Mouse (Mus musculus): Measurements from ENCODE around the gene Gpatch8. TPM values are rescaled to one million over a fixed set of nuclear protein-coding genes. Genes with fewer than 3 reads are reported as not detected.
A peak's percentile ranks its signal among the peaks of the same experiment; 100 is the strongest.

Gene Gpatch8
- total RNA-seq, 2 experiments from 2014 or later = 18.0 to 21.9 TPM

DNA sequence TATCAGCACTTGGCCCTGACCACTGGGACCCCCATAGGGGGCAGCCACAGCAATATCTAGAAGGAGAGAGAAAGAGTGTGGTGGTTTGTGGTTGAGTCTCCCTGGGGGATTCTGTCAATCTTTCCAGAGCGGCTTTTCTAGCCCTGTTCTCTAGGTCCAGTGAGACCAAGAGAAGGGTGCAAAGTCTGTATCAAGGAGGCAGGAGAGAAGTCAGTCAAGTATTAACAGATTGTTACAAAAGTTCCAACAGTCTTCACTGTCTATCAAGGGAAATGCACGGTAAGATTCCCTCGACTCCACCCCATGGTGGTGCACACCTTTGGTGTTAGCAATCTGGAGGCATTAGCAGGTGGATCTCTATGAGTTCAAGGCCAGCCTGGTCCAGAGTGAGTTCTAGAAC, 94.4 kb downstream of the Gpatch8 start:
- intact Hi-C loops (cut with DNase I) = no loop called here
- DNase-seq = no peak

DNA sequence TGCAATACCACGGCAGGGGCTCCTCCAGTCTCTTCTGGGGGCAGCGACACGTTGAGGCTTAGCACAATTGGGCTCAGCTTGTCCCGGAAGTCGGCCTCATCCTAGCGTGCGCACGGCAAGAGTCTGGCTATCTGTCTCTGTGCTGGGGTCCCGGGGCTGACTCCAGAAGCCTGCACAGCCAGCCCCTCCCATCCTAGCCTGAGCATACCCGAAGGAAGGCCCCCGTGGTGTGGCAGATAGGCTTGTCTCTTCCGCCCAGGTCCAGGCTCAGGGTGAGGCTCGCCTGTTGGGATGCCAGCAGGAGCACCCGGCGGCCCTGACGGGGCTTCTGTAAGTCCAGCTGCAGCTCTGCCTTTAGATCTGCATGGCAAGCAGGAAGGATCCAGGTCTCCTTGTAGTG, 95.7 kb downstream of the Gpatch8 start:
- DNase-seq = no peak
- intact Hi-C loops (cut with DNase I) = no loop called here

DNA sequence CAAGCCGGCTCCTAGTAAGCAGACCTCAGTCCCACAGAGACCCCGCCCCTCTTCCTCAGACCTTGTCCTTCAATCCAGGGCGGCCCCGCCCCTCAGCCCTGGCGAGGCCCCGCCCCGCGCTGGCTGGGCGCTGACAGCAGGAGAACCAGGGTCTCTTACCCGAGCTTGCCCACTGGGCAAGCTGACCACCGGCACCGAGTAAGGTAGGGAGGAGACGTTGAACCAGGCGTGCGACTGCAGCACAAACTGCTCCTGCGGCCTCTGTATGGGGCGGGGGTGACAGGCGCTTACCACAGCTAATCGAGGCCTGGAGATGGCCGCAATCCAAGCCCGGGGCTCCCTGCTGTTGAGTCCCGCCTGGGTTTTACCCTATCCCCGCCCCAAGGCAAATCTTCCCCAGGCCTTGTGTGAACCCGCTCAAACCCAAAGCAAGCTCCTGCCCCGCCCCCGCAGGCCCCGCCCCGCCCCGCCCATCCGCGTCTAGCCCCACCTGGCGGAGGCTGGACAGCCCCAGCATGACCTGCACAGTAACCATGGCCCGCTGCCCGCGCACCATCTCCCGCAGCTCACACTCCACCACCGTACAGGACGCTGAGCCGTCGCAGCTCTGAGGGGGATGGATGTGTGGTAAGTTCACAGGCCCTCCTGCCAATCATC, 100.3 kb downstream of the Gpatch8 start:
- peak; percentile 67 to 69 for DNase-seq
- intact Hi-C loops (cut with DNase I) = no loop called here

DNA sequence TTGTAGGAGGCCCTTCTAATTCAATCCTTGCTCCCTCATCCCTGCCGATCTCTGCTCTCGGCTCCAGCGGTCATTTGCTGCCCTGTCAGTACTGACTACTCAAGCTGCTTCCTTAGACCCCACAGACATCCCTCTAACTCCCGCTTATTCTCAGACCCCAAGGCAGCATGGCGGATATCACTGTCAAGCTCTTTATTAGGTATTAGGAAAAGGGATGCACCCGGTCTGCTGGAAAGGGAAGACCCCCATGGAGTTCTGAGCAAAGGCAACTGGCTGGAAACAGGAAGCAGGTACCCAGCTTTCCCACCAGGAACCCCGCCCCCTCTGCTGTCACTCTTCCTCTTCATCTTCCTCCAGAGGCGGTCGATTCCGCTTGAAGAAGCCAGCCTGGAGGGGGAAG, 103.1 kb downstream of the Gpatch8 start:
- DNase-seq = no peak
- intact Hi-C loops (cut with DNase I) = no loop called here

DNA sequence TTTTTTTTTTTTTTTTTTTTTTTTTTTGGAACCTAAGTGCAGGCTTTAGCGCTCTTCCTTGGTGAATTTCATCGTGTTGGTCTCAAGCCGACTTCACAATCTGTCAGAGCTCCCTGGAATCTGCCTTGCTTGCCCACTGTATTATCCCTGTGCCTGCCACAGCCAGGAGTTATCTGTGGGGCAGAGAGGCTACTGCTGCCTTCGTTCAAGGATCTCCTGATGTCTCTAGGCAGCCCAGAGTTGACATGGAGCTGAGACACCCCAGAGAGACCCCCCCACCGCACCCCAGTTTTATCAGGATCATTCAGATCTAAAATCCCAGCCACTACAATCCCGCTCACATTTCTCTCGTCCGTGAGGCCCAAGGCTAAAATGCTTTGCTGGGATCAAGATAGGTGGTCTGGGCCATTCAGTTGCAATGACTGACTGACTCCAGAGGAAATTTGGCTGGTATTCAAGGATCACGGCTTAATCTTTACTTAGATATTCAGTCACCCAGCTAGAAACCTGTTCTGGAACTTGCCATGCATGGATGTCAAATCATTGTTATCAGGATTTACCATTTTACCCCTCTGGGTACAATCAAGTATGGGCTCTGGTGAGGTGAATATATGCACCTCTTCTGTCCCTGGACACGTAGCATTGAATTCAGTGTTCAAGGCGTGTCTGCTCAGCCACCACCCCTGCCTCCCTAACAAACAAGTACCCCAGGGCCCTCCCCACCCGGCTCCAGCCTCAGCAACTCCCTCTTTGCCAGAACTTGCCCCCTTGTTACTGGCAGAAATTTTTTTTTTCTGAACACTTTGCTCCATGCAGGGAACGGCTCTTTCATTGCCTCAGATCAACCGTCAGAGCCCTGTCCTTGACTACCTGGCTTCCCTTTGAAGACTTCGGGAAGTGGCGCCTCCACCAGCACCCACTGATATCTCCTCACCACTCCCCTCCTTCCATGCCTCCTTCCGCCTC, 106.9 kb downstream of the Gpatch8 start:
- intact Hi-C loops (cut with DNase I) = no loop called here
- no peak for DNase-seq

DNA sequence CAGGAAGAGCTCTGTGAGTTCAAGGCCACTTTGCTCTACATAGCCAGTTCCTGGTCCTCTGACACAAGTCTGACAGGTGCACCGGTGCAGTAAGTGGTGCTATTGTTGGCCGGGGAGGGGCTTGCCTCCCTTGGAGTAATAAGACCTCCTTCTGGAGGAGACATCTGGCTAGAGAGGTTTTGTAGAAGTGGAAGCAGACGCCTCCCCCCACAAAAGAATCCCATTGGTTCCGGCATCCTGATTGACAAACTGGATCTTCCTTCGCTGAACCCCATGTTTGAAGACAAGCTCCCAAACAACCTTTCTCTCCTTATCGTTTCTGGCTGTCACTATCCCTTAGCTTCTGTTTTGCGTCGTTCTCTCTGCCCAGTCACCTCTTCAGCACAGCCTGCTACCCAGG, 107.9 kb downstream of the Gpatch8 start:
- no peak for DNase-seq
- intact Hi-C loops (cut with DNase I) = no loop called here

DNA sequence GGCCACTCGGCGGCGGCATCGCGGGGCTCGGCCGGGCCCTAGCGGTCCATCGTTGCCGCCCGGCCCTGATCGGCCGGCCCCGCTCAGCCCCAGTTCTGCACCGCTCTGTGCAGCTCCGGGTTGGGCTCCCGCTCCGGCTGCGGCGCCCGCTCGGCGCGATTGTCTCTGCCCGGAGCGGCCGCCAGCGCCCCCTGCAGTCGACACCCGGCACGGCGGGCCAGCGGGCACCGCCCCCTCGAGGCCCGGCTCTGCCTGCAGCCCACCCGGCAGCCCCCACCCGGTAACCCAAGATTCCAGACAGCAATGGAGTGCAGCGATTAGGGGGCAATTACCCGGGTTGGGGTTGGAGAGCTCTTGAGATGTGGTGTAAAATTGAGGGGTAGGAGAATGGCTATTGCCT, 108.7 kb downstream of the Gpatch8 start, which contains the start of gene Fam171a2:
Fam171a2 (minus strand) TSS at position 186 of the 400 bp plus-strand sequence.
- DNase-seq = peak; percentile 87 to 89
- intact Hi-C loops (cut with DNase I) = no loop called here

DNA sequence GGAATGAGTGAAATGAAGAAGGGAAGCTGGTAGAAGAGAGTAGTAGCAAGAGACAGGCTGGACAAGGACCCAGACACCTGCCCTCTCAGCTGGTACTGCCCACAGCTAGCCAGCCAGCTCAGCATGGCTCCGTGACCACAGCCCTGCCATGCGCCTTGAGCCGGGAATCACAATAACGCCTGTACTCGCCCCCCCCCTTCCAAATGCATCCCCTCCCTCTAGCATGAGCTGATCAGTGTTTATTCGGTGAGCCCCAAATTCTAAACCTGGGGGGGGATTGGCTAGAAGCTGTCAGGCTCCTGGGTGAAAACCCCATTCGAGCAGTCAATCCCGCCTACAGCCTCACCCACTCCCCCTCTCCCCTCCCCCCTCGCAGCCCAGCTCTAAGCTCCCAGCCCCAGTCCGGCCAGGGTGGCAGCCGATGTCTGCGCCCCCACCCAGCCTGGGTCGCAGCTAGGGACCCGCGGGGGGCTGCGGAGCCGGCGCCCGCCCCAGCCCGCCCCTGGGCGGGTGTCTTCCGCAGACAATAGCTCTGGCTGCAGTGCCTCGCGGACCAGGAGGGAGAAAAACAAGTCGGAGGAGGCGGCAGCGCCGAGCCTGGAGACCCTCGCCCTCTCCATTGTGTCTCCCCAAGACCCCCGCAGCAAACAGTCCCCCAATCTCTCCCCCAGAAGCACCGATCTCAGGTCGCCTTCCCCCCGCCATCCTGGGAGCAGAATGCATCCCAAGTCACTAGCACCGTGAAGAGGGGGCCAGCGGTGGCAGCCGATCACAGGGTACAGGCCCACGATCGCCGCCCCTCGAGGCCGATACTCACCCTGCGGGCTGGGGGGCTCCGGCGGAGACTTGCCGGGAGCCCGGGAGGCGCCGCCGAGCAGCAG, 109.4 kb downstream of the Gpatch8 start:
- intact Hi-C loops (cut with DNase I) = no loop called here
- peak; percentile 45 to 58 for DNase-seq

DNA sequence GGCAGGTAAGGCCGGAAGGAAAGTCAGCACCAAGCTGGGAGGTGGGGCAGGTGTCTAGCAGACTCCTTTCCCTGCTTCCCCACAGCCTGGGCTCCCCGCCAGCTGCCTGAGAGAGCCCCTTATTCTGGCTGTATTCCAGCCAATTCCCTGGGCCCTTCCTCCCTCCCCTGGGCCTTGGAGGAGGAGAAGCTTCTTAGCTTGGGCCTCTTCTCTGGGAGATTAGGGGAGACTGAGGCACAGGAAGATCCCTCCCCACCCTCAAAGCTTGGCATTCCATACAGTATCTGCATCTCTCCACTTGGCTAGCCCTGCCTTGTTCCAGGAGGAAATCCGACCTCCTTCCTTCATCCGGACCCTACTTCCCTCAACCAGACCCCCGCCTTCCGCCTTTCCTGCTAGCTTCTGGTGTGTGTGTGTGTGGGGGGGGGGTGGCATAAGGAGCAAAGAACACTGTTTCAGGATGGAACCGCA, 110.3 kb downstream of the Gpatch8 start:
- intact Hi-C loops (cut with DNase I) = no loop called here
- DNase-seq = peak in 1 of 2 experiments; percentile 50

DNA sequence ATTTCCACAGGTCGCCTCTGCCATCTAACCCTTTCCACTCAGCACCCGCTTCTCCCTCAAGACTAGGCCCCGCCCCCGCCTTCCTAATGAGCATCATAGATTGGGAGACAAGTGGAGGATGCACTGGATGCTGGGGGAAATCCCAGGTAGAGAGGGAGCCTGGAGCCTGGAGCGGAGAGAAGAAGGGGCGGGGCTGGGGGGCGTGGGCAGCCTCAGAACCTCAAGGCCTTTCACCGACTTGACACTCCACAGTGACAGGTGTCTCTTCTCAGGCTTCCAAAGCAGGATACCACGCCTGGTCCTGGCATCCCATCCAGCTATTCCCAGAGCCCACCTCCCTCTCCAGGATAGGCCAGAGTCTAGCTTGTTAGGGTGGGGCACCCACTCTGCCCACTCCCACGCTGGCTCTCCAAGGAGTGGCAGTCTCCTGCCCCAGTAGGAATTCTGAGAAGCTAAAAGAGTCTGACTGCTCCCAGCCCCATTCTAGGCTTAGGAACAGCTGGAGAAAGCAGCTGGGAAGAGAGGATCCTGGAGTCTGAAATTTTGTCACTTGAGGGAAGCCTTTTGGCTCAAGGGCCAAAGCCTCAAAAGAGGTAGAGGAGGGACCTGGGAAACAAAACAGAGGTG, 110.8 kb downstream of the Gpatch8 start:
- peak in 1 of 2 experiments; percentile 50 for DNase-seq
- intact Hi-C loops (cut with DNase I) = no loop called here

DNA sequence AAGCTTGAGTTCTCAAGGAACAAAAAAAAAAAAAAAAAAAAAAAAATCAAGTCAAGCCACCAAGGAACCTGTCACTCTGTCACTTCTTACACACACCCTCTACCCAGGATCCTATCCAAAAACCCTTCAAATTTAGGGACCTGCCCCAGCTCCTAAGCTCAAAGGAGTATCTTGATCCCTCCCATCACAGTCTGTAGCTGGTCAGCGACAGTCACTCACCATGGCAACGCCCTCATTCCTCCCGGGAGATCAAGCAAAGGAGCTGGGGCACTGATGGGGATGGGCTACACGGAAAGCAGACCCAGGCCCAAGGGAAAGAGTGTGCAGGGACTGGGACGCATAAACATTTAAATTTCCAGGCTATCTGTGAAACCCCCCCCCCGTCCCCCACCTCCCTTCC, 111.4 kb downstream of the Gpatch8 start:
- no peak for DNase-seq
- intact Hi-C loops (cut with DNase I) = no loop called here

DNA sequence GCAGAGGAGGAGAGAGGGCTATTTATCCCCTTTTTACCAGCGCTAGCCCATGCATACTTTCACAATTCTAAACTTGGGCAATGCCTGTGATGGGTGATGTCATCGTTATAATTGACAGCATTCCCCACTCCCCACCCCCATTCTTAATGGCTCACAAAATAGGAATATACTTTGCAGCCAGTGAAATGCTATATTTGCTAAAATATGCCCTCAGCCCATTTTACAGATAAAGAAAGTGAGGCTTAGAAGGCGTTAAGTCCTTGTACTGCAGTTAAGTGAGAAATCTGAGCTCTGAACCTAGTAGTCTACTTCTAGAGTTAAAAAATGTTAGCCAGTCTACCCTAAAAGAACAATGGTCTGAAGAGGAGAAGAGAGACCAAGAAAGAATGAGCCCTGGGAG, 111.9 kb downstream of the Gpatch8 start:
- intact Hi-C loops (cut with DNase I) = no loop called here
- no peak for DNase-seq

DNA sequence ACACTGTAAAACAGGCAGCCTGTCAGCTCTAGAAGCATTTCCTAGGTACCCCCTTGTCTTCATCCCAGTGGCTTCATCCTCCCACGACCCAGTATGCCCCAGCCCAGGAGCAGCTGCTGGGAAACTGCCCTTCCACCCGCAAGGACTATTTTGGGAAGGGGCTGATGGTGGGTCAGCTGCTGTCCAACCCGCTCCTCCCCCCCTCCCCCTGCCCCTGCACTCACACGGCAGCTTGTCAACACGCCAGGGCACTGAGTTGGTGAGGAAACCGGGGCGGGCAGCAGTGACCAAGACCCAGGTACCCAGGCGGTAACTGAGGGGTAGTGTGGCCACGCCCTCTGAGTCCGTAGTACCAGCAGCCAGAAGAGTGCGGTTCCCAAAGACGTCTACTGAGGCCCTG, 112.5 kb downstream of the Gpatch8 start:
- intact Hi-C loops (cut with DNase I) = no loop called here
- DNase-seq = no peak

DNA sequence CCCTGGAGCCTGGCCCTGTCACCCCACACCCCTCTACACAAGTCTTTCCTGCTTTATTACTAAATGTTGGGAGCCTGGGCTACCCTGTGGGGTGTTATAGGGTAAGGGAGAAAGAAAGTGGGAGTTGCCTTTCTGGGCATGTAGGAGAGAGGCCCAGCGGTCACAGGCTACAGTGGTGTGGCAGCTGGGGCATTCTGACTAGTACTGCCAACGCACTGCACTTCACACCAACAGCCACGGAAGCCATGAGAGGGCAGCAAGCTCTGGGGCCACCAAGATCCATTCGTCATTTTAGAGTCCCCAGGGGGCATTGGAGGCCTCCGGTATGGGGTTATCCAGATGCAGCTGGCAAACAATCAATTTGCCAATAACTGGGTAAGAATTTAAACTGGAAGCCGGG, 114.1 kb downstream of the Gpatch8 start:
- intact Hi-C loops (cut with DNase I) = no loop called here
- DNase-seq = no peak

DNA sequence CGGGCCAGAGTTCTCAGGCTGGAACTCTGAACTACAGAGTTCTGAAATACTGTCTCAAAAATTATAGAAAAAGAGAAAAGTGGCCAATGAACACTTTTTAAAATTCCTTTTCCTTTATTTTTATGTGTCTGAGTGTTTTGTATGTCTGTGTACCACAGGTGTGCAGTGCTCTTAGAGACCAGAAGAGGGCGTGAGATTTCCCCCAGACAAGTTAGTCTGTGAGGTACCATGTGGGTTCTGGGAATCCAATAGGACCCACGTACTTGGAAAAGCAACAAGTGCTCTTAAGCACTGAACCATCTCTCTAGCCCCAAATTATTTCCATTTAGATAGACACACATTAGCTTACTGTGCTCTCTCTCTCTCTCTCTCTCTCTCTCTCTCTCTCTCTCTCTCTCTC, 114.8 kb downstream of the Gpatch8 start:
- no peak for DNase-seq
- intact Hi-C loops (cut with DNase I) = no loop called here

DNA sequence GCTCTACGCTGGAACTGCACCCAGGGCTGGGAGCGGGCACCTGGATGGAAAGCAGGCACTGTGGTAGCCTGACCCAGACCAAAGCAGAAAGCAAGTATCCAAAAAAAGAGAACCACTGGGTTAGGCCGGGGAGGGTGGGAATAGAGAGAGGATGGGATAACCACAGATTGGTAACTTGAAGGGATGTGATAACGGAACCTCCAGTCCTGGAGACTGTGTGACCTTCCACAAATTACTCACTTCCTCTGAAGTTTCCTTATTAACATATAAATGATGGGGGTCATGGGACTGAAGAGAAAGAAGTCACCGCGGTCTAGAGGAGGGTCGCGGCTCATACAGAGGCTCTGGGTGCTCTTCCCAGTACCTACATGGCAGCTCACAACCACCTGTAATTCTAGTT, 115.9 kb downstream of the Gpatch8 start:
- no peak for DNase-seq
- intact Hi-C loops (cut with DNase I) = no loop called here

DNA sequence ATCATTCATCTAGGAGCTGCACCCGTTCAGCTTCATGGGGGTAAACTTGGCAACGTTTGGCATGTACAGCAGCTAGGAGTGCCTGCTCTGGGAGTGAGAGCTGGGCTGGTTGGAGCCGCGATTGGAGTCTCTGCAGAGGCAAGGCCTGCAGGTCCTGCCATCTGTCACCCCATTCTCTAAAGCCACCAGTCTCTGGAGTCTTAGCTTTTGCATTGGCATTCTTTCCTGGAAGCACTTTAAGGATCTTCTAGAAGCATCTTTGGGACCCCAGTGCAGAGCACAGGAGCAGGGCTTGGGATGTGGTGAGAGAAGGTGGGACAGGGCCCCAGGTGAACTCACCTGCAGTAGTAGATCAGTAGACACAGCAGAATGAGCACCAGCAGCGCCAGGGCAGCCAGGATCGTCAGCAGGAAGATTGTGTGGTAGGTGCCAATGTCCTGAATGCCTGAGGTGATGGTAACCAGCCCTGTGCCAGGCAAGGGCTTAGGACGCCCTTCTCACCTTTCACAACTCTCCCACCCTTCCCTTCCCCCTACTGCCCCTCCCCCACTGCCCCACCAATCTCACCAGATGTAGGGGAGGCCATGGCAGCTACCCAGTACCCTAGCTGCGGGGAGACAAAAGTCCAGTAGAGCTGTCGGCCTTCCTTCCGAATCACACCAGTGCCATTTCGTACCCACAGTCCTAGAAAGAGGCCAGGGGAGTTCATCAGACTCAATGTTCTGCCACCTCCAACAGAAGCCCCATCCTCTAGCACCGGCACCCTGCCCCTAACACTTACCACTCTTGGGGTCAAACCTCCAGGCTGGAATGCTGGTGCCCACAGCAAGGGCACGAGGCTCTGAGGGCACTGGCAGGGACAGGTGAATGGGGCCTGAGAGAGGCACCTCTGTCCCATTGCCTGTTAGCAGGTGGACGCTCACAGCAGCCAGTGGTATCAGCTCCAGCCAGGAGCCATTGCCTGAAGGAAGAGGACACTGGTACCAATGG, 116.8 kb downstream of the Gpatch8 start:
- intact Hi-C loops (cut with DNase I) = no loop called here
- no peak for DNase-seq

DNA sequence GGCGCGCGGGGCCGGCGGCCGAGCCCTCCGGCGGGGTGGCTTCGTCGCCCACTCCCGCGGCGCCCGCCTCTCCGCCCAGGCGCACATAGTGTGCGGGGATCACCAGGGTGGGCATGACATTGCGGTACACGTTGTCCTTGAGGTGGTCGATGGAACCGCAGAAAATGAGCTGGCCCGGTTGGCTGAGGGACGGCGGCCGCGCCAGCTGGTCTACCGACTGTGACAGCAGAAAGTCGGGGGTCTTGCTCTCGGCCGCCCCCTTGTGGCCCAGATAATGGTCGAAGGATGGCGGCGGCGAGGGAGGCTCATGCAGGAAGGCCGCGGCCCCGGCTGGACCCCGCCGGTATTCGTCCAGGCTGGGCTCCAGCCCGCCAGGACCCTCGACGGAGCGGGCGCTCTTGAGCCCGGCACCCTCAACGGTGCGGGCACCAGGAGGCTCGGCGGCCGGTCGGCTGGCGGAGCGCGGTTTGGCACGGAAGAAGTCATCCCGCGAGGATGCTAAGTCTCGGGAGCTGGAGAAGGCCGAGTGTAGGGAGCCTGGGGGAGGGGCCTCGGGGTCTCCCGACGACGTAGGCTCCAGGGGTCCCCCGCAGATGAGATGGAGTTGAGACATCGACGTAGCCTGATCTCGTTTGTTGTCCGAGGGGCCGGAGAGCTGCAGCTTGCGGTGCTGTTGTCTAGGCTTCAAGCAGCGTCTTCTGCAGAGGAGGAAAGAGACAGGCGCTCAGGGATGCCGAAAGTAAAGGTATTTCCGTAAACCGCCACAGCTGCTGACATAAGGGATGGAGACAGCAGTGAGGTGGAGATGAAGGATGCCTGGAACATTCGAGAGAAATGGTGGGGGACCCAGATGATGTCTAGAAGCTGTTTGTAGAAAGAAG, 117.7 kb downstream of the Gpatch8 start:
- intact Hi-C loops (cut with DNase I) = no loop called here
- peak; percentile 83 for DNase-seq
